Mouse (Mus musculus) skeletal muscle tissue, adult 2 months (tissue): ENCODE results near the gene Slc7a15.
"Not testable (repeated sequence)": the region's sequence is repeated elsewhere in the genome, so short reads cannot be mapped to it uniquely, and the experiment has no call there.

Source experiments
- DNase-seq: peaks from one replicate; pipeline ENCODE4 v3.0.0-alpha.2; 2012; ENCODE audit warnings: low read depth, low spot score

Slc7a15 gene

GRCm38 (mm10) chr12:8559876-8560275 lies 39.0 kb downstream of the Slc7a15 start:
- DNase-seq, result not testable (repeated sequence)

- no peak for DNase-seq
These were observed 42.7 kb downstream of the Slc7a15 start for GRCm38 (mm10) chr12:8556189-8556588.

- no peak for DNase-seq
These were observed 43.4 kb downstream of the Slc7a15 start for GRCm38 (mm10) chr12:8555419-8555818.

- DNase-seq, result peak; percentile 85
These were observed 51.5 kb downstream of the Slc7a15 start for GRCm38 (mm10) chr12:8547357-8547756.

- DNase-seq, result no peak
These were observed 52.1 kb downstream of the Slc7a15 start for GRCm38 (mm10) chr12:8546801-8547200.

GRCm38 (mm10) chr12:8545066-8545610 lies 53.7 kb downstream of the Slc7a15 start:
- DNase-seq, result no peak

- DNase-seq, result no peak
These were observed 56.5 kb downstream of the Slc7a15 start for GRCm38 (mm10) chr12:8542371-8542770.

GRCm38 (mm10) chr12:8539471-8539870 lies 59.4 kb downstream of the Slc7a15 start:
- no peak for DNase-seq

GRCm38 (mm10) chr12:8537291-8537690 lies 61.6 kb downstream of the Slc7a15 start:
- DNase-seq, result no peak

- DNase-seq, result no peak
These were observed 62.5 kb downstream of the Slc7a15 start for GRCm38 (mm10) chr12:8536221-8536965.

GRCm38 (mm10) chr12:8535596-8535995 lies 63.3 kb downstream of the Slc7a15 start:
- DNase-seq, result no peak

- DNase-seq, result no peak
These were observed 64.0 kb downstream of the Slc7a15 start for GRCm38 (mm10) chr12:8534915-8535314.

- no peak for DNase-seq
These were observed 71.1 kb downstream of the Slc7a15 start for GRCm38 (mm10) chr12:8527770-8528169.

- no peak for DNase-seq
These were observed 71.7 kb downstream of the Slc7a15 start for GRCm38 (mm10) chr12:8527175-8527574.

- no peak for DNase-seq
These were observed 74.8 kb downstream of the Slc7a15 start for GRCm38 (mm10) chr12:8524062-8524461.

GRCm38 (mm10) chr12:8522711-8523110 lies 76.2 kb downstream of the Slc7a15 start:
- DNase-seq, result no peak

GRCm38 (mm10) chr12:8521375-8522047 lies 77.4 kb downstream of the Slc7a15 start:
- peak; percentile 85 for DNase-seq

GRCm38 (mm10) chr12:8519431-8520160 lies 79.3 kb downstream of the Slc7a15 start:
- DNase-seq, result no peak

GRCm38 (mm10) chr12:8511037-8511882 lies 87.6 kb downstream of the Slc7a15 start:
- DNase-seq, result no peak

- DNase-seq, result no peak
These were observed 88.4 kb downstream of the Slc7a15 start for GRCm38 (mm10) chr12:8510317-8510988.

GRCm38 (mm10) chr12:8509693-8510092 lies 89.2 kb downstream of the Slc7a15 start:
- no peak for DNase-seq
